Mouse (Mus musculus): Measurements from ENCODE around the gene Ints5. TPM values are rescaled to one million over a fixed set of nuclear protein-coding genes. Genes with fewer than 3 reads are reported as not detected.
A peak's percentile ranks its signal among the peaks of the same experiment; 100 is the strongest.

Ints5 gene
- polyA plus RNA-seq, 1 experiment from 2014 or later, result 48.1 TPM

GRCm38 (mm10) chr19:8870838-8871237 is 22.0 kb upstream of the Ints5 start:
- H3K27me3 ChIP-seq, result no peaks in the 10 kb centered on the region
- 59% methylated on average over 9 of the region's 9 CpGs for WGBS
- ATAC-seq (ENCODE audit: low FRiP score), result peak; percentile 47
- H3K36me3 ChIP-seq (replicated peaks), result peaks cover 28% of the 10 kb centered on the region
- H3K4me3 ChIP-seq (replicated peaks), result peak overlapping the region; percentile 97
- peak overlapping the region; percentile 95 for H3K4me2 ChIP-seq
- peak overlapping the region; percentile 57 for H3K27ac ChIP-seq
- H3K9ac ChIP-seq, result peak overlapping the region; percentile 97
- H3K4me1 ChIP-seq, result peaks cover 10% of the 10 kb centered on the region
- no peaks in the 10 kb centered on the region for H3K9me3 ChIP-seq

GRCm38 (mm10) chr19:8871267-8872186 is 21.3 kb upstream of the Ints5 start, which contains the start of gene Ubxn1:
Gene Ubxn1, plus strand, starts transcription at chr19:8871496.
- H3K27me3 ChIP-seq, result no peaks in the 10 kb centered on the region
- 1% methylated on average over 59 of the region's 59 CpGs for WGBS
- peak within 1 kb of the TSS; percentile 78 for H3K27ac ChIP-seq
- no peaks in the 10 kb centered on the region for H3K9me3 ChIP-seq
- peak; percentile 99 for ATAC-seq (ENCODE audit: low FRiP score)
- peak within 1 kb of the TSS; percentile 97 for H3K4me3 ChIP-seq (replicated peaks)
- peak within 1 kb of the TSS; percentile 95 for H3K4me2 ChIP-seq
- H3K36me3 ChIP-seq (replicated peaks), result peaks cover 35% of the 10 kb centered on the region
- peaks cover 10% of the 10 kb centered on the region for H3K4me1 ChIP-seq
- H3K9ac ChIP-seq, result peak within 1 kb of the TSS; percentile 97

- peak overlapping the region; percentile 97 for H3K4me3 ChIP-seq (replicated peaks)
- H3K27me3 ChIP-seq, result no peaks in the 10 kb centered on the region
- peak overlapping the region; percentile 97 for H3K9ac ChIP-seq
- no peaks in the 10 kb centered on the region for H3K9me3 ChIP-seq
- H3K4me1 ChIP-seq, result peaks cover 10% of the 10 kb centered on the region
- no peak overlapping the region for H3K27ac ChIP-seq
- WGBS, result 85% methylated on average over 10 of the region's 10 CpGs
- H3K36me3 ChIP-seq (replicated peaks), result peaks cover 42% of the 10 kb centered on the region
- no peak for ATAC-seq (ENCODE audit: low FRiP score)
- H3K4me2 ChIP-seq, result peak overlapping the region; percentile 95
Measured at GRCm38 (mm10) chr19:8872266-8872840, 20.5 kb upstream of the Ints5 start.

GRCm38 (mm10) chr19:8875031-8875430 is 17.8 kb upstream of the Ints5 start:
- Histone ChIP-seq H3K9ac (no peak overlapping the region), H3K27me3 (no peaks in the 10 kb centered on the region), H3K4me1 (peaks cover 17% of the 10 kb centered on the region), H3K4me3 (replicated peaks) (no peak overlapping the region), H3K27ac (no peak overlapping the region), H3K9me3 (no peaks in the 10 kb centered on the region), H3K4me2 (no peak overlapping the region), H3K36me3 (replicated peaks) (peaks cover 42% of the 10 kb centered on the region)
- 93% methylated on average over 7 of the region's 7 CpGs for WGBS
- ATAC-seq (ENCODE audit: low FRiP score), result no peak

- Histone ChIP-seq H3K4me3 (replicated peaks) (peak within 1 kb of the TSS; percentile 77), H3K4me2 (peak within 1 kb of the TSS; percentile 84), H3K27ac (peak within 1 kb of the TSS; percentile 80), H3K36me3 (replicated peaks) (peaks cover 17% of the 10 kb centered on the region), H3K27me3 (no peaks in the 10 kb centered on the region), H3K9ac (peak within 1 kb of the TSS; percentile 89), H3K4me1 (peaks cover 11% of the 10 kb centered on the region), H3K9me3 (no peaks in the 10 kb centered on the region)
- under 1% methylated on average over 42 of the region's 42 CpGs for WGBS
- ATAC-seq (ENCODE audit: low FRiP score), result peak; percentile 97
Measured at GRCm38 (mm10) chr19:8880311-8881033, 12.3 kb upstream of the Ints5 start, which contains the start of gene Uqcc3. Gene Uqcc3, minus strand, starts transcription at chr19:8880923.

- Histone ChIP-seq H3K9me3 (no peaks in the 10 kb centered on the region), H3K27me3 (no peaks in the 10 kb centered on the region), H3K9ac (peak overlapping the region; percentile 89; the same call in 1 of the 2 replicates), H3K36me3 (replicated peaks) (peaks cover 12% of the 10 kb centered on the region), H3K4me1 (peaks cover 11% of the 10 kb centered on the region), H3K4me2 (peak overlapping the region; percentile 84), H3K4me3 (replicated peaks) (peak overlapping the region; percentile 77), H3K27ac (peak overlapping the region; percentile 80; the same call in 1 of the 2 replicates)
- no peak; the same call in 1 of the 2 replicates for ATAC-seq (ENCODE audit: low FRiP score)
- WGBS, result 24% methylated on average over 3 of the region's 3 CpGs
Measured at GRCm38 (mm10) chr19:8881034-8881392, 11.8 kb upstream of the Ints5 start.

GRCm38 (mm10) chr19:8883616-8884015 is 9.2 kb upstream of the Ints5 start, which contains the start of the genes Lbhd1 and Gm49403:
Gene Lbhd1, plus strand, starts transcription at chr19:8883732.
Gene Gm49403, plus strand, starts transcription at chr19:8883930.
- ATAC-seq (ENCODE audit: low FRiP score), result no peak
- Histone ChIP-seq H3K4me3 (replicated peaks) (no peak within 1 kb of the TSS), H3K27ac (no peak within 1 kb of the TSS), H3K4me2 (no peak within 1 kb of the TSS), H3K36me3 (replicated peaks) (no peaks in the 10 kb centered on the region), H3K4me1 (peaks cover 21% of the 10 kb centered on the region), H3K27me3 (no peaks in the 10 kb centered on the region), H3K9ac (no peak within 1 kb of the TSS), H3K9me3 (no peaks in the 10 kb centered on the region)
- 73% methylated on average over 3 of the region's 3 CpGs for WGBS

- ATAC-seq (ENCODE audit: low FRiP score), result no peak
- Histone ChIP-seq H3K4me3 (replicated peaks) (peak overlapping the region; percentile 63; the same call in 1 of the 2 replicates), H3K9ac (peak overlapping the region; percentile 78; the same call in 1 of the 2 replicates), H3K4me2 (peak overlapping the region; percentile 74), H3K27me3 (no peaks in the 10 kb centered on the region), H3K36me3 (replicated peaks) (peaks cover 13% of the 10 kb centered on the region), H3K27ac (peak overlapping the region; percentile 87; the same call in 1 of the 2 replicates), H3K4me1 (peaks cover 19% of the 10 kb centered on the region), H3K9me3 (no peaks in the 10 kb centered on the region)
- 43% methylated on average over 1 of the region's 1 CpGs for WGBS
Measured at GRCm38 (mm10) chr19:8886916-8887584, 5.8 kb upstream of the Ints5 start.

GRCm38 (mm10) chr19:8887585-8888463 is 5.0 kb upstream of the Ints5 start:
- peaks cover 13% of the 10 kb centered on the region for H3K36me3 ChIP-seq (replicated peaks)
- H3K9me3 ChIP-seq, result no peaks in the 10 kb centered on the region
- no peaks in the 10 kb centered on the region for H3K27me3 ChIP-seq
- ATAC-seq (ENCODE audit: low FRiP score), result no peak
- H3K4me3 ChIP-seq (replicated peaks), result peak overlapping the region; percentile 63
- H3K27ac ChIP-seq, result peak overlapping the region; percentile 87
- WGBS, result 16% methylated on average over 19 of the region's 19 CpGs
- H3K4me2 ChIP-seq, result peak overlapping the region; percentile 74
- peak overlapping the region; percentile 78 for H3K9ac ChIP-seq
- H3K4me1 ChIP-seq, result peaks cover 19% of the 10 kb centered on the region

- Histone ChIP-seq H3K9ac (peak within 1 kb of the TSS; percentile 78), H3K27ac (peak within 1 kb of the TSS; percentile 87), H3K36me3 (replicated peaks) (peaks cover 13% of the 10 kb centered on the region), H3K9me3 (no peaks in the 10 kb centered on the region), H3K4me2 (peak within 1 kb of the TSS; percentile 74), H3K4me3 (replicated peaks) (peak within 1 kb of the TSS; percentile 63), H3K4me1 (peaks cover 24% of the 10 kb centered on the region), H3K27me3 (no peaks in the 10 kb centered on the region)
- WGBS, result under 1% methylated on average over 58 of the region's 58 CpGs
- ATAC-seq (ENCODE audit: low FRiP score), result peak; percentile 95
Measured at GRCm38 (mm10) chr19:8888511-8889385, 4.1 kb upstream of the Ints5 start, which contains the start of the genes 1810009A15Rik and Gm49416. Gene 1810009A15Rik, plus strand, starts transcription at chr19:8888853. Gene Gm49416, plus strand, starts transcription at chr19:8888926.

All from forebrain, embryonic 12.5 days (tissue).